Mouse (Mus musculus) limb, embryonic 11.5 days (tissue): ENCODE data around the gene Tead1. TPM values are rescaled to one million over a fixed set of nuclear protein-coding genes. Genes with fewer than 3 reads are reported as not detected.

ENCODE experiments used
- ATAC-seq: fragments of 200-750 bp; cut with Nextera tagmentation; 2 replicates; pipeline ENCODE4 v1.8.0; 2017; ENCODE audit warnings: low read depth; ENCODE audit not compliant: insufficient number of reproducible peaks, low FRiP score, low TSS enrichment
- DNase-seq: peaks from one replicate; pipeline ENCODE4 v3.0.0-alpha.2; 2015; ENCODE audit warnings: low spot score
- H3K27ac ChIP-seq: fragments of 300-500 bp; sonication (generic); replicated peaks from 2 replicates; pipeline ENCODE4 v1.5.1; 2014; ENCODE audit warnings: low read depth, mild to moderate bottlenecking, low read length
- H3K27me3 ChIP-seq: fragments of 300-500 bp; sonication (generic); 2 replicates; pipeline ENCODE4 v1.6.1; 2014; ENCODE audit warnings: mild to moderate bottlenecking, low read length, mixed read lengths; ENCODE audit not compliant: control insufficient read depth, insufficient read depth
- H3K36me3 ChIP-seq: fragments of 300-500 bp; sonication (generic); 2 replicates; pipeline ENCODE4 v1.6.1; 2014; ENCODE audit warnings: mild to moderate bottlenecking, low read length, moderate library complexity, mixed read lengths; ENCODE audit not compliant: control insufficient read depth, insufficient read depth
- H3K4me1 ChIP-seq: fragments of 300-500 bp; sonication (generic); 2 replicates; pipeline ENCODE4 v1.6.1; 2014; ENCODE audit warnings: low read length, mixed read lengths; ENCODE audit not compliant: control insufficient read depth, insufficient read depth
- H3K4me2 ChIP-seq: fragments of 300-500 bp; sonication (generic); 2 replicates; pipeline ENCODE4 v1.6.1; 2014; ENCODE audit warnings: low read depth, mild to moderate bottlenecking, moderate library complexity; ENCODE audit not compliant: severe bottlenecking
- H3K4me3 ChIP-seq: fragments of 300-500 bp; sonication (generic); 2 replicates; pipeline ENCODE4 v1.5.1; 2014; ENCODE audit warnings: low read depth, low read length
- H3K9ac ChIP-seq: fragments of 300-500 bp; sonication (generic); 2 replicates; pipeline ENCODE4 v1.6.1; 2014; ENCODE audit warnings: mild to moderate bottlenecking, low read length
- H3K9me3 ChIP-seq: fragments of 300-500 bp; sonication (generic); 2 replicates; pipeline ENCODE4 v1.6.1; 2016; ENCODE audit warnings: low read length; ENCODE audit not compliant: control insufficient read depth
- WGBS: fragments of 180-500 bp; shearing (Covaris S2); extraction: QIAGEN DNeasy Blood & Tissue Kit; methylation state at CpG from one replicate; pipeline ENCODE4 v1.1.7; 2014; 5-methylcytosine and 5-hydroxymethylcytosine counted together
- polyA plus RNA-seq: library from polyadenylated mRNA; unstranded; fragments of >200 nt; fragmentation: Nextera tagmentation; extraction: Ambion mirVana; gene quantifications from 2 replicates; pipeline ENCODE4 v1.2.1, GENCODE M21; 2014

Gene Tead1
- polyA plus RNA-seq, 1 experiment from 2014 or later: 18.3 TPM

- Histone ChIP-seq H3K9ac (no peak overlapping the region), H3K4me1 (peaks cover 7% of the 10 kb centered on the region; the same call in 1 of the 2 replicates), H3K4me3 (no peak overlapping the region), H3K4me2 (no peak overlapping the region), H3K36me3 (no peaks in the 10 kb centered on the region), H3K27me3 (no peaks in the 10 kb centered on the region), H3K9me3 (no peaks in the 10 kb centered on the region), H3K27ac (no peak overlapping the region)
- DNase-seq (no peak), ATAC-seq (no peak)
- WGBS: 86% methylated on average over 3 of the region's 3 CpGs
These were observed 20.2 kb upstream of the Tead1 start for GRCm38 (mm10) chr7:112658939-112659338.

- DNase-seq: no peak
- no peak overlapping the region for H3K4me2 ChIP-seq
- H3K27me3 ChIP-seq: no peaks in the 10 kb centered on the region
- no peaks in the 10 kb centered on the region for H3K36me3 ChIP-seq
- no peak overlapping the region for H3K27ac ChIP-seq
- no peak overlapping the region for H3K4me3 ChIP-seq
- H3K4me1 ChIP-seq: peaks cover 7% of the 10 kb centered on the region; the same call in 1 of the 2 replicates
- H3K9ac ChIP-seq: no peak overlapping the region
- no peaks in the 10 kb centered on the region for H3K9me3 ChIP-seq
- ATAC-seq: no peak
- 38% methylated on average over 5 of the region's 5 CpGs for WGBS
These were observed 19.3 kb upstream of the Tead1 start for GRCm38 (mm10) chr7:112659816-112660215.

DNA sequence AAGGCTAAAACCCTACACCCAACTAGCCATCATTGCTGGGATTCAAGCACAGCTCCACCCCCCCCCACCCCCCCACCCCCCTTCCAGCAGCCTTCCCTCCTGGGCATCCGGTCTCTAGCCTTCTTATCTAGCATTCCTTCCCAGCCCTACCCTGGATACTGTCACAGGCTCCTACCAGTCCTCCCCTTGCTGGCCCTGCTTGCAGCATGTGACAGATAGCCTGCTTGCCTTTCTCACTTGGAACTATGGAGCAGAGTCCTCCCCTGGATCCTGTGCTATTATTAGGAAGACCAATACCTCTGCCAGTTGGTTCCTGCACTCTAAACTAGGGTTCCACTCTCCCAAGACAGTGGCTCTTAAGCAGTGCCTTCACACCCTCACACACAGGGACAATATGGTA lies 18.8 kb upstream of the Tead1 start:
- DNase-seq (no peak), ATAC-seq (no peak)
- H3K4me2 ChIP-seq: no peak overlapping the region
- WGBS: 25% methylated on average over 1 of the region's 1 CpGs
- no peak overlapping the region for H3K9ac ChIP-seq
- no peaks in the 10 kb centered on the region for H3K9me3 ChIP-seq
- H3K4me3 ChIP-seq: no peak overlapping the region
- H3K36me3 ChIP-seq: no peaks in the 10 kb centered on the region
- H3K4me1 ChIP-seq: peaks cover 7% of the 10 kb centered on the region; the same call in 1 of the 2 replicates
- no peak overlapping the region for H3K27ac ChIP-seq
- no peaks in the 10 kb centered on the region for H3K27me3 ChIP-seq

- ATAC-seq (no peak), DNase-seq (no peak)
- H3K27ac ChIP-seq: peak overlapping the region; percentile 9; the same call in 1 of the 2 replicates
- H3K9ac ChIP-seq: no peak overlapping the region
- H3K4me1 ChIP-seq: peaks cover 7% of the 10 kb centered on the region; the same call in 1 of the 2 replicates
- no peak overlapping the region for H3K4me2 ChIP-seq
- no peak overlapping the region for H3K4me3 ChIP-seq
- H3K27me3 ChIP-seq: no peaks in the 10 kb centered on the region
- no peaks in the 10 kb centered on the region for H3K9me3 ChIP-seq
- WGBS: 74% methylated on average over 12 of the region's 12 CpGs
- H3K36me3 ChIP-seq: no peaks in the 10 kb centered on the region
These were observed 16.5 kb upstream of the Tead1 start for GRCm38 (mm10) chr7:112662398-112663313.

- Histone ChIP-seq H3K9me3 (no peaks in the 10 kb centered on the region), H3K36me3 (no peaks in the 10 kb centered on the region), H3K27me3 (no peaks in the 10 kb centered on the region), H3K27ac (no peak overlapping the region; the same call in 1 of the 2 replicates), H3K4me1 (peaks cover 7% of the 10 kb centered on the region; the same call in 1 of the 2 replicates), H3K4me3 (no peak overlapping the region), H3K9ac (no peak overlapping the region), H3K4me2 (no peak overlapping the region)
- WGBS: 36% methylated on average over 6 of the region's 6 CpGs
- ATAC-seq: no peak
- DNase-seq: peak; percentile 46
These were observed 15.7 kb upstream of the Tead1 start for GRCm38 (mm10) chr7:112663314-112663966.

DNA sequence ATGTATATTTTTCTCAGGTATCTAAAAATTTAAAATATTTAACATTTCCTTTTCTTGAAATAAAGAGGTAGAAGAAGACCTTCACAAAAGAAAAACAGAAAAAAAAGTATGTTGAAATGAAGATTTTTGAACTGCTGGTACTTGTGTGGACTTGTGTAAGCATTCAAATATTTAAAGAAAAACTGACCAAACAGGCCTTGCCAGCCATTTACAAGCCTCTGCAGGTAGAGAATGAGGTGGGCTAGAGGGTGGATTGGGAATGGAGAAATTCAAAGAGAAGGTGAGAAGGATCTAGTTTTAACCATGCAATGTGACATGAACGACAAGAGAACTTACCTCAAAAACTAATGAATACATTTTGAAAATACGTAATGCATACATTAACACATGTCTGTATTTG lies 9.1 kb upstream of the Tead1 start:
- DNase-seq: no peak
- WGBS: 83% methylated on average over 2 of the region's 2 CpGs
- no peaks in the 10 kb centered on the region for H3K36me3 ChIP-seq

DNA sequence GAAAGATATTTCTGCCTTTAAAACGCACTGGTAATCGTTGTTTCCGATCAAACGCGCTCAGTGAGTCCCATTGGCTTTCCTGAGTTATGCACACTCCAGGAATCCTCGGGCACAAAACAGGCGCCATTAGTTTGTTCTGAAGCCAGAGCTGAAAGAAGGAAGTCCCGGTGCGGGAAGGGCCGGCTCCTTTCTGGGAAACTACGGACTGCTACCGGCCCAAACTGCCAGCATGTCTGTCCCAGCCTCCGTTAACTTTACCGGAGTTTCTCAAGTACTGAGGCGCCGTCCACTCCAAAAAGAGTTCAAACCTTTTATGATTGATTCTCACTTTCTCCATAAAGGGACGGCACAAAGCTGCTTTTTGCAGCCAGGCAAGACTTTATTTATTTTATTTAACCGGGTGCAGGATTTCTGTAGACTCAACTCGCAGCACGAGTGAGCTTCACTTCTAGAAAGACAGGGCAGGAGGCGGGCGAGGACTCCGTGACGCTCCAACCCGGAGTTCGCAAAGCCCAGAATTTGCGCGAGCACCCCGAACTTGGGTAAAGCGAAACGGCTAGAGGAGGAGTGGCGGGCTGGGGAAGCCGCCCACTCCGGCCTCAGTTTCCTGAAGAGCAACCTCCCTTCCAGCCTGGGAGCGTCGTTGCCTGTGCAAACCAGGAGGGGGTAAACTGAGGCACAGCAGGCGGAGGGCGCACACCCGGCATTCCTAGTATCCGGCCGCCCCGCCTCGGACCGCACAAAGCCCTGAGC lies 524 bp upstream of the Tead1 start:
- Histone ChIP-seq H3K27ac (peak overlapping the region; percentile 89), H3K27me3 (no peaks in the 10 kb centered on the region), H3K9me3 (no peaks in the 10 kb centered on the region), H3K4me3 (peak overlapping the region; percentile 95), H3K4me2 (peak overlapping the region; percentile 91), H3K4me1 (peaks cover 8% of the 10 kb centered on the region; the same call in 1 of the 2 replicates), H3K36me3 (no peaks in the 10 kb centered on the region), H3K9ac (peak overlapping the region; percentile 95)
- WGBS: under 1% methylated on average over 44 of the region's 44 CpGs
- ATAC-seq (peak; percentile 76), DNase-seq (peak; percentile 78)

More for the DNA sequence above, 9.1 kb upstream of the Tead1 start:
- no peaks in the 10 kb centered on the region for H3K4me1 ChIP-seq
- H3K9ac ChIP-seq: no peak overlapping the region
- H3K4me3 ChIP-seq: no peak overlapping the region
- H3K27me3 ChIP-seq: no peaks in the 10 kb centered on the region
- H3K9me3 ChIP-seq: no peaks in the 10 kb centered on the region
- H3K27ac ChIP-seq: no peak overlapping the region
- no peak overlapping the region for H3K4me2 ChIP-seq
- ATAC-seq: no peak
